Mouse (Mus musculus): ENCODE results near the gene Wars2.

The Wars2 gene

DNA sequence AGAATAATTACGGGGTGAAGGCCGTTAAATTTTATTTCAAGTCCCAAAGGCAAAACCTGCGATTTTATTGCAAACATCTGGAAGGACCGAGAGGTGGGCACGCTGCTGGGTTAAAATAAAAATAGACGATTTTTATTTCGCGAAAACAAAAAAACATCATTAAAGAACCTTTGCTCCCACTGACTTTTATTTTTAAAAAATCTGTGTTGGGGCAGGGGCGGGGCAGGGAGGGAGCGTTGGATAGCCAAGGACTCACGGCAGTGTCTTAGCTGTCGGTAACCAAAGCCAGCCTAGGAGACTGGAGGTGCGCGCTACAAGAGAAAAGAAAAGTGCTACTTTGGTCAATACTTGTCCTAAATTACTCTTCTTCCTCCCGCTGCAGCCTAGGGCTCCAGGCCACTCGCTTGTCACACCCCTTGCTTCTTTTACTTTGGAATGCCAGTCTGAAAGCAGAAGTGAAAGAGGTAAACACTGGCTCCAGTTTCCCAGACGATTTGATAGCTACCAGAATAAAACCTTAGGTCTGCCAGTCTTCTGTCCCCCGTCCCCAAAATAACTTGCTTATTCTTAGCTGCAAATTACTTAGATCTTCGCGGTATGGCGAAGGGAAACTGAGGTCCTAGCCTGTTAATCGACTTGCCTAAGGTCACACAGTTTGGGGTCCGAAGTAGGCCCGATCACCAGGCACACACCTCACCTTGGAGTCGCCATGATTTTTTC lies 108.1 kb downstream of the Wars2 start:
- DNase-seq (ENCODE audit: low spot score): no peak

DNA sequence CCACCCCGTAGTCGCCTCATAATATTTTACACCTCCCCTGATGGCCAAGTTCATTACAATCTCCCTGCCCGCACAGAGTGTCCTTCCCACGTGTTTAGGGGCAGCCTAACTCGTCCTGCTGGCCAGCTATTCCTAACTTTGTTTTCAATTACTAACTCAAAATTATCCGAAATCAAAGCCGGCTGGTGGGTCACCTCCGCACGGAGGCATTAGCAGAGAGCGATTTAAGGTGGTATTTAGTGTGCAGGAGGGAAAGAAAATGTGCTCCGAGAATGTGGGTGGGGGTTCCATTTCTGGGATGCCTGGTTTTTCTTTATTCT lies 108.6 kb downstream of the Wars2 start:
- no peak for DNase-seq (ENCODE audit: low spot score)

DNA sequence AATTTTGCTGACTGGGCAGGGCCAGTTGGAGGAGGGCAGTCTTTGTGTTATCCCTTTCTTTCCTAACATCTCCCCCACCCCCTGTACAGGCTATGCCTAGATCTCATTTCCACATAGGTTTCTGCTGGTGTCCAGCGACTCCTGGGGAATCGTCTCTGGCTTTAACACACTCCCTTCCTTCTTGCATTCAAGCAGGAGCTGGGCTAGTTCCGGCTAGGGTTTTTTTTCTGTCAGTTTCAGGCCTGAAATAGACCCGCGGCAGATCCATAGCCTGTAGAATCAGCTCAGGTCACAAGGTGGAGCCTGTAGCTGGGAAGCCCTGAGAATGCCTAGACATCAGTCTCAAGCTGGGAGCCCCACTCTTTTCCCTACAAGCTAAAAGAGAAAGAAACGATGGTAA lies 109.0 kb downstream of the Wars2 start:
- DNase-seq (ENCODE audit: low spot score): no peak

DNA sequence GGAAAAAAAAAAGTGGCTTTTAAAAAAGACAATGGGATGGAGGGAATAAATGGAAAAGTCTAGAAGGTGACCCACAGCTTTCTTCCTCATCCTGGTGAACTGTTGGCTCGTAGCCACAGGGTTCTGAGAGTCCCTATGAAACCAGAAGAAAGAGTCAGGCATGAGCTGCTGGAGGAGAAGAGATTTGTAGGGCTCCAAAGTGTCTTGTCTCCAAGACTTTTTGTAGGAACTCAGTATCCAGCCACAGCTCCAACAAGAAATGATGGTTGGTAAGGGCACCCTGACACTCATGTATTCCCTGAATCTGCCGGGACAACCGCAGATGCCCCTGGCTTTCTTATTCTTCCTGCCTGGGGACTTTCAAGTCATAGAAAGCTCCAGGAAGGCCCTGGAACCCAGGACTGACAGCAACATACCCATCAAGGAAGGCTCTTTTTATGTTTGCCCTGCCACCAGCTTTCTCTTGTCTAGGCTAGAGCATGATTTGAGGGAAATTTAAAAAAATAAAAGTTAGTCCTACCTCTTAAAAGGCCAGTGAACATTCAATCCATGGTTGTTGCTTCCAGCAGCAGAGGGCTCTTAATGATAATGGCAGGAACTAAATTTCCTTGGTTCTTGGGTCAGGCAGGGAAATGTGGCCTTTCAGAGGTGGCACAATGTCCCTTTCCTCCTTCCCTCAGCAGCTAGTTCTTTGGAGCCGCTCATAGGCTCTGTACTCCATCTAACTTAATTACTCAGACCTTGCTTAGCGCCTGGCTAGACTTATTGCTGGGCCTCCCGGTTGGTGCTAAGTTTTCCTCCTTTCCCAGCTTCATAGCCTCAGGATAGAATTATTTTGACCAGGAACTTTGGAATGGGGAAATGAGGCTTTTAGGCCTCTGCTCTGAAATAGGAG lies 110.7 kb downstream of the Wars2 start:
- DNase-seq (ENCODE audit: low spot score): no peak

DNA sequence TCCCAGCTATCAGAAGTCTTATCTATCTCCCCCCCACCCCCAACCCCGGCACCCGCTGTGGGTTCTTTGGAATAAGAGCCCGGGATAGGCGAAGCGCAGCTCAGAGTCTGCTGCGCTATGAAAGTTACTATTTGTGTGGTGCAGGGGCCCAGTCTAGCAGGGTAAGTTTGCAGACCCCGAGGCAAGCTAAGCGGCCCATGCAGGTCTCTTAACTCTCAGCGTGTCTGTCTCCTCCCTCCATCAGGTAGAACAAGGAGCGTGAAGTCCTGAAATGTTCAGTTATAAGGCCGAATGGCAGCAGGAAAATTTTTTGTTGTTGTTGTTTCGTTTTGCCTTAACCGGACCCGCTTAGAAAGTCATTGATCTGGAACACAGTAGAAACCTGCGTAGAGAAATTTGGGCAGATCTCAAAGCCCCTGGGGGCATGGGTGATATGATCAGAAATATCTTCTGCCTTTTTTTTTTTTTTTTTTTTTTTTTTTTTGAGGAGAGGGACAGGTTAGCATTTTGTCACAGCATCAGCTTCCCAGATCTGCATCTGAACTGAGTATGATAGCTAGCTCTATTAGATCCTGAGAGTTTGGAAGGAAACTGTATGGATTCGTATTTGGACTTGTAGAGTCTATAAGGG lies 111.7 kb downstream of the Wars2 start:
- no peak for DNase-seq (ENCODE audit: low spot score)

DNA sequence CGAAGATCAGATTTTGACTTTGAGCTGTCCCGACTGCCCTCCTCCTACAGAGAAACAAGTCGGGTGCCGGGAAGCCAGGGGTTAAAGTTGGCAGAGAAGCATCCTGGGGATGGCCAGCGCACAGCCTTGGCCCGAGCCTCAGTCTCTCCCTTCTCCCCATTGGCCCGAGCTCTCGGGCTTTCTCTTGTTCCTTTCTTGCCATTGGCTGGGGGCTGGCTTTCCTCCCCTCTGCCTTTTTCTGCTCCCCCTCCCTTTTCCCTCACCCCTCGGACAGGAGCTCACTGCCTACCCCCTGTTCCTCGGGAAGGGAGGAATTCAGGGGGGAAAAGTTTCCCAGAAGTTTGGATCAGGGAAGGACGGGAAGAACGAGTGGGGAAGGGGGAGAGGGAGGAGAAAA lies 112.2 kb downstream of the Wars2 start:
- no peak for DNase-seq (ENCODE audit: low spot score)

DNA sequence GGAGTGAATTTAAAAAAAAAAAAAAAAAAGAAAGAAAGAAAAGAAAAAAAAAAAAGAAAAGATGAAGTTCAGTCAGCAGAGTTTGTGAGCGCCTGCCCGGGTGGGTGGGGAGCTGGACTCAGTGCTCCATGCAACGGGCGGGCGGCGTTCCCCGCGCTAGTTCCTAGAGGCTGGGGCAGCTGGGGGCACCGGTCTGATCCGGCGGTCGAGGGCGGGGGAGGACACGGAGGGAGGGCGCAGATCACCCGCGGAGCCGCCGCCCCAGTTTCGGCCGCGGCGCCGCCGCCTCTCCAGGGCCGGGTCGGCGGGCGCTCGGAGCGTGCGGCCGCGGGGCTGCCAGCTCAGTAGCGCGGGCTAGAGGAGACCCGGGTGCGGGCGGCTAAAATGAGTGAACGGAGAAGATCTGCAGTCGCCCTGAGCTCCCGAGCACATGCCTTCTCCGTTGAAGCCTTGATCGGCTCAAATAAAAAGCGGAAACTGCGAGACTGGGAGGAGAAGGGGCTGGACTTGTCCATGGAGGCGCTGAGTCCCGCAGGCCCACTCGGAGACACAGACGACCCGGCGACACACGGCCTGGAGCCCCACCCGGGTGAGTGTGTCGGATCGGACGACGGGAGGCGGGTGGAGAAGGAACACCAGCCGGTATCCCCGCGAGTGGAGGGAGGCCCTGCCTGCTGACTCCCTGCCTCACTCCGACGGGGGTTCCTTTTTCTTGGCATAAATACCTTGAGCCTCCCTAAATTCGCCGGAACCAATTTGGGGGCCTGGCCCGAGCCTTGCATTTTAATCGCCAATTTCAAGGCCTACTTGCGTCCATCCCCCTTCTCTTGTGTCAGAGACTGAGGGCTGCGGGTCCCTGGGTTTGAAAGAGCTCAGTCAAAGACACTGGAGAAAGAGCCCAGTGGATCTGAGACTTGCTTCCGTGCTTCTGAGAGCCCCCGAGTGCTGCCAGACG lies 112.9 kb downstream of the Wars2 start:
- no peak for DNase-seq (ENCODE audit: low spot score)

DNA sequence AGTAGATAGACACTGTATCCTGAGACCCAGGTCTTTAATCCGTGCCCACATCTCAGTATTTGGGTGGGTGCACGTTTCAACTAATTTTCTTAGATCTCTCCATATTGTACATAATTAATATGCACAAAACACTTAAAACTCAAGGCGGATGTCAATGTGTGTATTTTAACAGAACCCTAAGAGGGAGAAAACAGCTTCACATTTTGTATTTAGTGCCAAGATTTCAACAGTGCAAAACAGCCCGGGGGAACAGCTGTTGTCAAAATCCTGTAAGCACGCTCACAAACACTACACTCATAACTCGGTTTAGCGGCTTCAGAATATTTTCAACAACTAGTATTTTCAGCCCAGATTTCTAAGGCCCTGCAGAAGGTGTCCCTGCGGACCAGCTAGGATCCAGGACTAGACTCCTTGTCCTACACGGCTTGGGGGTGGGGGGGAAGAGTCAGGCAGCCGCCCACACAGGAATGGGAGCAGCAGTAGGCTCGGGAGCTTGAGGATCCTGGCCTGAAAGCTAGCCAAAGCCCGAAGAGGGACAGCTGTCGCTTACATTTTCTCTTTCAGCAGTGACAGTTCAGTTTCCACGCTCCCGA lies 113.8 kb downstream of the Wars2 start:
- DNase-seq (ENCODE audit: low spot score): no peak

DNA sequence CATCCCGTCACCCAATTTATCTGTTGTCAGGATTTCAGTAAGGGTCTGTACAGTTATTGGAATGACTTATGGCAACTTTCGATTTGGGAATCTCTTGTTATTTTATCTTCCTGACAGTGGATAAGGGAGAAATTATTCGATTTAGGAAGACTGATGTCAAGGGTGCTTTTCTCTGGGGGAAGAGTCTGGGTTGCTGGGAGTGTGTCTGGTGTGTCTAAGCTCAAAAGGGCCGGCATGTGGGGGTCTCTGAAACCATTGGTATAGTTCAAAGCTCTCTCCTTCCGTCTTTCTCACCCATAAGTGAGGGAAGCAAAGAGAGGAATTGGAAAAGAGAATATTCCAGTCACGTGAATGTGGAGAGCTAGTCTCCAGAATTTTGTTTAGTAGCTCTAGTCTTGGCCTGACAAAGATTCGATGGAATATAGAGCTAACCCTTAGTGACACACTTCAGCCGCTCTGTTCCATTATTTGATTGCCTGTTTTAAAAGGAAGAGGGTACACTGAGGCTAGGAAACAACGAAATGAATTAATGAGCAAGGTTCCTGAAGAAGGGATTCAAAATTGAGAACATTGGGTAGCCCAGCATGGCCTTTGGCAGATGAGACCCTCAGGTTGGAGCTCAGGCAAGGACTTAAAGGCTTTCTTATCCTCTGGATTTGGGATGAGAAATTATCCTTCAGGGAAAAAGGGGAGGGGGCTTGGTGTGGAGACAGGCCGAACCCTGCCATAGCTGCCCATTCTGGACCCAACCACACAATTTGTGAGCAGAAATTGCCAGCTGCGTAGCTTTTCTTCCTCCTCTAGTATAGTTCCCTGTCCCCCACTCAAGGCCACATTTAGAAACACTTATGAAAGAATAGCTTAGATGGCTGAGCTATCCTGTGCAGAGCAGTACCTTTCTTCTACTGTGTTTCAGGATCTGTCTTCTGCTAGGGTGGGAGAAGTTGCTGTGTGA lies 114.8 kb downstream of the Wars2 start:
- DNase-seq (ENCODE audit: low spot score): no peak

DNA sequence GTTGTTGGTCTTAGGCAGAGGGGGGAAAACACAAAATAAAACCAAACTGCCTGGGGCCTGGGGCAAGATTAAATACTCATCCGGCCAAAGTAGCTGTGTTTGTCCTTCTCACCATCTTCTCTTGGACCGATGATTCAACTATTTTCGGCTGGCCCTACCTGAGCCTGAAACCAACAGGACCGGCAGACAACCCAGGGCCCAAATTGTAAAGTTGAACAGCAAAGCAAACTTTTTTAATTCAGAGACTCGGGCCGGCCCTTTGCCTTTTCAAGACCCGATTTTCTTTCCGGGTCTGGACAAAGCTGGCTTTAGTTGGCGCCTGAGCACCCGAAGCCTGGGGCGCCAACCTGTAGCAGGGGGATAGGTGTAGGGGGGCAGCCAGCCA lies 115.5 kb downstream of the Wars2 start:
- DNase-seq (ENCODE audit: low spot score): no peak

DNA sequence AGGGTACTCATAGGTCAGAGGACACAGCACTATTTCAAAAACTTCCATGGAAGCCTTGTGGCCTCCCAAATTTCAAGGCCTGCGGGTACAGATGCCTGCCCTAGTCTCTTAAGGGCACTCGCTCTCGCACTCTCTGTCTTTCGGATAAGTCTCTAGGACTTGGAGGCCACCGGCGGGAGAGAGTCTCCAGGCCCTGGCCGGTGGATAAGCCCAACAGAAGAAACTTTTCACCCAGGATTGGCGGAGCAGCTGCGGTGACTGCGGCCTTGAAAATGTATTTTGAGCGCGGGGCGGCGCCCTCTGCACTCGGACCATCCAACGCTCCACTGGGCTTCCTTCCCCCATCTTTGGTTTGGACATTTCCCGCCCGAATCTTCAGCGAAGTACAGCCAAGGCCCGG lies 115.9 kb downstream of the Wars2 start:
- no peak for DNase-seq (ENCODE audit: low spot score)

DNA sequence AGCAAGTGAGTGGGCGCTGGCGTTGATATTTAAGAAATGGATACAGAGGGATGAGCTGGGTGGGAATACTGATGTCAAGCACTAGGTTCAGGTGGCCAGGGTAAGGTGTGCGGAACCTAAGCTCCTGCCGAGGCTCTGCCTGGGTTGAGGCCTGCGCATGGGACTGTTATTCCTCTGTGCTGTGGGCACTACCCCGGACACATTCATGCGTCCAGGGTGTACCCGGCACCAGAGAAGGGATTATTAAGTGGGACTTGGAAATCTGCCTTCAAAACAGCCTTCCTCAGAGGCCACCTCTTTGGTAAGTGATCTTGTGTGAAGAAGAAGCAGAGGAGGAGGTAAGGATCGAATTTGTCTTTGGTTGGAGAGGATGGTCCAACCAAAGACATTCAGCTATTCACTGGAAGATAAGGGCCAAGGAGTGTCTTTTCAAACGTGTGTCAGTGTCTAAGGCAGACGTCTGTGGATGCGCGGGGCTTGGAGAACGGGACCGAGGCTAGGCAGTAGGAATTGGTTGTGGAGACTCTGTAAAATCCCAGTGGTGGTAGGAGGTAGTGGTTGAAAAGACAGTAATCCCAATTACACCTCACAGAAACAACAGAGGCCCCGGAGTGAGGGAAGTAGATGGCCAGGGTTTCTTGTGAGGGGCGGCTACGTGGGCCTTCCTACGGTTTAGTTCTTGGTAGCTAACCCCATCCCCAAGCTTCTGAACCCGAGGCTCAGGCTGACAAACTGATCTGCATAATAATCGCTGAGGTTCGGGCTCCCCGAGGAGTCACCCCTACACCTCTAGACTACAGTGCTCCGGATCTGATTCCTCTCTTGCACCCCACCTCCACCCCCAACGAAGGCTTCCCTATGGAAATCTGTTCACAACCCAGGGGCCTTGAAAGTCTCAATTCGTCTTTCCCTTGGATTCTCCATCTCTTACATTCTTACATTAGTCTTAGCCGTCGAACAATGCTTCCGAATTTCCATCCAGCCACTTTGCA lies 117.0 kb downstream of the Wars2 start:
- no peak for DNase-seq (ENCODE audit: low spot score)

DNA sequence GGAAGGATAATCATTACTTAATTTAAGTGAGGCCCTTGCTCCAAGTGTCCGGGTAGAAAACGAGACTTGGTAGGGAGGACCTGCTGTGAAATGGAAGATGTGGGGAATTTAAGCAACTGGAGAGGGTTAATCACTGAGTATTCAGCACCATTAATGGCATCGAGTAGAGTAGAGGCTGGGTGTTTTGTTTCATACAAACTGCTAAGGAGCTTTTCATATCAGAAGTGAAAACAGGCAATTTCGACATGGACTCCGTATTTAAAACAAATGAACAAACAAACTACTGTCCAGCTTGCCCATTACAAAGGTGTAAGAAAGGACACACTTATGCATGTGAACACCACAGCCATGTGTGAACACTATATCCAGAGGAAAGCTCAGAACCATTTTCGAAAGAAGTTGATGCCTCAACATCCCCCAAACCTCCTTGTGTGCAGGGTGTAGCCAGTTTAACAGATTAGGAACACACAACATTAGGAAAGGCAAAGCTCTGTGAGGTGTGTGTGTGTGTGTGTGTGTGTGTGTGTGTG lies 118.9 kb downstream of the Wars2 start:
- no peak for DNase-seq (ENCODE audit: low spot score)

DNA sequence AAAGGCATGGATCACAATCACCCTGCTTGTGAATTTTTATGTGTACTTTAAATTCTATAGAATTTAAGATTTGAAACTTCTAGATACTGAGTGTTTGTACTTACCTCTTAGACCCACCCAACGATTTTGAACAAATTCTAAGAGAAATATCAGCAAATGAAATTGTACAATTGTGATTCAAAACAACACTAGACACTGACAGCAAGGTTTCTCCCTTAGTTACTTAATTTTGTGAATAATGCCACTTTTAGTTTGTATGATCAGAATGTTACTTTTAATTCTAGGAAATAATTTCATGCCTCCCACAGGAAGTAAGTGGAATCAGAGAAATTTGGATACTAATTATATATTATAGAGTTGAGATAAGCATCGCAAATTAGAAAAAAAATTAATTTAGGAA lies 119.5 kb downstream of the Wars2 start:
- DNase-seq (ENCODE audit: low spot score): no peak

DNA sequence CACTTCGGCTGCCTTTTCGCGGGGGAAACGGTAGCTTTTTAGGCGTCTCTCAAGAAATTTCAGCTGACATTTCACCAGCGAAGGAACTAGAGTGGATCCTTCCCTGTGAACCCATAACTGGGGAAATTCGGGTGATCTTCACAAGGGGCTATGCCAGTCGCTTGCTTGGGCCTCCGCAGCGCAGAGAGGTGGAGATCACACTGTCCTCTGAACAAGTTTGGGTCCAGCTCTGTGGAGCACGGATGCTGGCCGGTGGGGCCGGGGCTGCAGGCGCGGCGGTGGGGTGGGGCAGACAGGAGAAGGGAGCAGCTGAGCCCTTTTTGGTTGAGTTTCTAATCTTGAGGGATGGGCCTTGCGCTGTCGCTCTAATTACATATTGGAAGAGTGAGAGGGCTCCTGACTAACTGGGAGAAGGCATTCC lies 120.5 kb downstream of the Wars2 start:
- no peak for DNase-seq (ENCODE audit: low spot score)

DNA sequence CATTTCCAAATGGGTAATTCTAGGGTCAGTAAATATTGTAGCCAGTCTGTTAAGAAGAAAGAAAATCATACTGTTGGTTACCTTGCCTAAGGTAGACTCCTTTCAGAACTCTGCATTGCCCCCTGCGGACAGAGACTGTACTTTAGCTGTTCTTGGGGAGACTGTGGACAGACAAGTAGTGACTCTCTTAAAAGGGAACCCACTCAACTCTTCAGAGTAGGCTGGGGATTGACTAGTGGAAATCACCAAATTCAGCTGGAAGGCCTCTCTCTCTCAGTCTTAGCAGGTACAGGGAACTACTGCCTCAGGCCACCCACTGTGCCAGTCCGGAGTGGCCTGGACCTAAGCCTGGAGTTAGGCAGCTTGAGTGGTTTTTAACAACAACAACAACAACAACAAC lies 121.1 kb downstream of the Wars2 start:
- no peak for DNase-seq (ENCODE audit: low spot score)

DNA sequence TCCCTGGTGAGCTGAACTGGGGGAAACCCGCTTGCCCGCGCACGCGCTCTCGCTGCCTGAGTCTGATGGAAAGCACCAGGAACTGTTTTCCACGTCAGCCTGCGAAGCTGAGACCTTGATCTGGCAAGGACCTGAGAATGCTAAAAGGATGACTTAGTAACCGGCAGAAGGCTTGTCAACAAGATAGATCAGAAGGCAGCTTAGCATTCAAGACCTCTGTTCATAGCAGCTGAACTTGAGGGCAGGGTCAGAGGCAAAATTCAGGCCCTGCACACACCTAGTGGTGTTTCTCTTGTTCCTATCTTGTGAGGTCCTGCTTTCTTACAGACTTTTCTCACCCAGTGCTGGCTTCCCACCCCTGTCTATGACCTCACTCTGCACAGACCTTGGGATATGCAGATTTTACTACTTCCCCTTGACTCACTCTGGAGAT lies 122.6 kb downstream of the Wars2 start:
- no peak for DNase-seq (ENCODE audit: low spot score)

DNA sequence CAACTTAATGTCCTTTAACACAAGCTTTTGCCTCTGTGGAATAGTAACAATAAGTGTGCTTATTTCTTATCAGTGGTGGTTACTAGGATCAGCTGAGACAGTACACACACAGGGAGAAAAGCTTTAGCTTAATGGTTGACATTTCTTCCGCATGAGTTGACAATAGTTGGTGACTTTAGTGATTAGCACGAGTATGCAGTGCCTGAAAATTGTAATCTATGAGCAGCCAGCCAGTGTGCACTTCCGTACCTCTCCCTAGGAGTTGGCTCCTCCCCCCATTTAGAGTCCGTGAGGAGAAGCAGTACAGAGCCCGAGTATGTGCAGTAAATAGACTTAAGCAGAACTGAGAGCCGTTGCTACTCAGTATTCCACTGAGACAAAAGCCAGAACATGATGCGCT lies 123.8 kb downstream of the Wars2 start:
- DNase-seq (ENCODE audit: low spot score): no peak

DNA sequence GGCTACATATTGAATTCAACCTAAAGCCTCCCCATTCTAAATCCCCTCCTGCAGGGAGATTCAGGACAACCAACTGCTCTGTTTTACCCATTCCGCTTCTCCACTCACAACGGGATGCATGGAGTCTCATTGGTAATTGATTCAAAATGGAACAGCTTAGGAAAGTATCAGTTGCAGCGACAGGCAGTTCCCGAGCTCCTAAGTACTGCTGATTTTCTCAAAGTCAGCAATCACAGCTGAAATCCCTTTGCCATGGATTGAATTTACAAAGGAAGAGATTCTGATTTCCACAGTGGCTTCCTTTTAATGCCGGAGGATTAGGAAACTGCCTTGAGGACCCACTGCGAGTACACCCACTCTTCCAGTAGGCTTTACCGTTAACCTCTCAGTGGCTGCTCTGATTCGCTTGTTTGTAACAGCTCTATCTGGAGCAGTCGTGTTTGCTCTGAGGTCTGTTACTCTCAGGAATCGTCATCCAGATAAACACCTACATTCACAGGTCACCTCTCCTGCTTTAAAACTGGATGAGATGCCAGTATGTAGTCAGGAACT lies 126.0 kb downstream of the Wars2 start:
- DNase-seq (ENCODE audit: low spot score): no peak

All from yolk sac, embryonic 10.5 days (tissue).